Mouse (Mus musculus) urinary bladder, postnatal 4 days (tissue): Measurements from ENCODE around the gene Rhox4c.
"Not testable (repeated sequence)": the region's sequence is repeated elsewhere in the genome, so short reads cannot be mapped to it uniquely, and the experiment has no call there.

Experiments used
- DNase-seq, 2 experiments: peaks; one replicate each; pipeline ENCODE4 v3.0.0; 2021 to 2022; ENCODE audit warnings: low spot score in 2 of 2

The Rhox4c gene

GRCm38 (mm10) chrX:37480037-37480436 lies at the start of gene Rhox4c:
Gene Rhox4c (plus strand): TSS chrX:37480337.
- not testable (repeated sequence) for DNase-seq

GRCm38 (mm10) chrX:37432194-37432593 lies 47.9 kb upstream of the Rhox4c start, which contains the start of gene Rhox4b:
Gene Rhox4b (plus strand): TSS chrX:37432494.
- not testable (repeated sequence) for DNase-seq

GRCm38 (mm10) chrX:37453380-37453779 lies 26.8 kb upstream of the Rhox4c start, which contains the start of gene Rhox2c:
Gene Rhox2c (plus strand): TSS chrX:37453680.
- not testable (repeated sequence) for DNase-seq

GRCm38 (mm10) chrX:37458285-37458684 lies 21.9 kb upstream of the Rhox4c start, which contains the start of gene Rhox3c:
Gene Rhox3c (plus strand): TSS chrX:37458585.
- not testable (repeated sequence) for DNase-seq

GRCm38 (mm10) chrX:37514059-37514458 lies 33.9 kb downstream of the Rhox4c start, which contains the start of gene Rhox4d:
Gene Rhox4d (plus strand): TSS chrX:37514359.
- DNase-seq: not testable (repeated sequence)

- DNase-seq: not testable (repeated sequence)
These were observed 50.0 kb downstream of the Rhox4c start, which contains the start of gene Rhox2e for GRCm38 (mm10) chrX:37530152-37530551. Gene Rhox2e (plus strand): TSS chrX:37530452.
